Mouse (Mus musculus) cerebellum, adult (tissue): ENCODE results near the gene Smok3b.

Experiments used
- ATAC-seq: cut with Nextera tagmentation; 2 replicates; pipeline ENCODE4 v1.9.2; 2017; ENCODE audit warnings: mild to moderate bottlenecking, moderate library complexity, mixed read lengths; ENCODE audit not compliant: insufficient number of reproducible peaks, low FRiP score, low TSS enrichment

Smok3b gene

GRCm38 (mm10) chr5:138084507-138084906 lies 63.3 kb downstream of the Smok3b start:
- ATAC-seq: no peak

- peak; percentile 96 for ATAC-seq
These were observed 63.8 kb downstream of the Smok3b start, which contains the start of gene Zkscan1 for GRCm38 (mm10) chr5:138084996-138085395. Zkscan1 (plus strand) TSS chr5:138085084.

GRCm38 (mm10) chr5:138085421-138085911 lies 64.2 kb downstream of the Smok3b start:
- ATAC-seq: no peak

GRCm38 (mm10) chr5:138086842-138087241 lies 65.6 kb downstream of the Smok3b start:
- no peak for ATAC-seq

- ATAC-seq: no peak
These were observed 67.1 kb downstream of the Smok3b start for GRCm38 (mm10) chr5:138088366-138088765.

- ATAC-seq: no peak
These were observed 67.9 kb downstream of the Smok3b start for GRCm38 (mm10) chr5:138089108-138089551.

GRCm38 (mm10) chr5:138090271-138090670 lies 69.0 kb downstream of the Smok3b start:
- no peak for ATAC-seq

- no peak for ATAC-seq
These were observed 69.5 kb downstream of the Smok3b start for GRCm38 (mm10) chr5:138090737-138091136.

- ATAC-seq: no peak
These were observed 71.5 kb downstream of the Smok3b start for GRCm38 (mm10) chr5:138092771-138093170.

- no peak for ATAC-seq
These were observed 73.2 kb downstream of the Smok3b start for GRCm38 (mm10) chr5:138094474-138094873.
